Mouse (Mus musculus): ENCODE measurements at regions not wholly inside any gene's neighbourhood (a gene's known extent, or its start where the extent isn't known, plus 50 kb on each side); places are given as distances from the start of the nearest gene placed in this dataset.
A peak's percentile ranks its signal among the peaks of the same experiment; 100 is the strongest.

- ATAC-seq (ENCODE audit: low FRiP score, low TSS enrichment) = no peak
- Histone ChIP-seq H3K27me3 (ENCODE audit: insufficient read depth, low read length) (no peaks in the 10 kb centered on the region), H3K9ac (replicated peaks; ENCODE audit: low read length) (no peak overlapping the region), H3K9me3 (ENCODE audit: low read length) (no peaks in the 10 kb centered on the region), H3K4me1 (ENCODE audit: insufficient read depth, low read length) (peaks cover 5% of the 10 kb centered on the region; the same call in 1 of the 2 replicates), H3K4me3 (ENCODE audit: low read length) (no peak overlapping the region), H3K36me3 (ENCODE audit: insufficient read depth, low read length) (no peaks in the 10 kb centered on the region), H3K27ac (ENCODE audit: low read length) (no peak overlapping the region), H3K4me2 (replicated peaks; ENCODE audit: low read depth, low read length) (no peak overlapping the region)
- 28% methylated on average over 5 of the region's 5 CpGs for WGBS
These were observed 129.2 kb upstream of the Sox11 start for GRCm38 (mm10) chr12:27471557-27471956.

GRCm38 (mm10) chr12:27470346-27470745 is 128.0 kb upstream of the Sox11 start:
- Histone ChIP-seq H3K4me2 (replicated peaks; ENCODE audit: low read depth, low read length) (no peak overlapping the region), H3K27me3 (ENCODE audit: insufficient read depth, low read length) (no peaks in the 10 kb centered on the region), H3K9me3 (ENCODE audit: low read length) (no peaks in the 10 kb centered on the region), H3K36me3 (ENCODE audit: insufficient read depth, low read length) (no peaks in the 10 kb centered on the region), H3K9ac (replicated peaks; ENCODE audit: low read length) (no peak overlapping the region), H3K27ac (ENCODE audit: low read length) (no peak overlapping the region), H3K4me1 (ENCODE audit: insufficient read depth, low read length) (peaks cover 5% of the 10 kb centered on the region; the same call in 1 of the 2 replicates), H3K4me3 (ENCODE audit: low read length) (no peak overlapping the region)
- no peak for ATAC-seq (ENCODE audit: low FRiP score, low TSS enrichment)

- H3K9ac ChIP-seq (replicated peaks; ENCODE audit: low read length) = no peak overlapping the region
- H3K4me1 ChIP-seq (ENCODE audit: insufficient read depth, low read length) = peaks cover 5% of the 10 kb centered on the region; the same call in 1 of the 2 replicates
- WGBS = 48% methylated on average over 1 of the region's 1 CpGs
- no peak overlapping the region for H3K4me2 ChIP-seq (replicated peaks; ENCODE audit: low read depth, low read length)
- no peak overlapping the region for H3K4me3 ChIP-seq (ENCODE audit: low read length)
- ATAC-seq (ENCODE audit: low FRiP score, low TSS enrichment) = no peak
- no peaks in the 10 kb centered on the region for H3K27me3 ChIP-seq (ENCODE audit: insufficient read depth, low read length)
- no peaks in the 10 kb centered on the region for H3K36me3 ChIP-seq (ENCODE audit: insufficient read depth, low read length)
- no peaks in the 10 kb centered on the region for H3K9me3 ChIP-seq (ENCODE audit: low read length)
- H3K27ac ChIP-seq (ENCODE audit: low read length) = no peak overlapping the region
These were observed 126.4 kb upstream of the Sox11 start for GRCm38 (mm10) chr12:27468782-27469181.

- no peak overlapping the region for H3K9ac ChIP-seq (replicated peaks; ENCODE audit: low read length)
- WGBS = 89% methylated on average over 3 of the region's 3 CpGs
- no peaks in the 10 kb centered on the region for H3K9me3 ChIP-seq (ENCODE audit: low read length)
- H3K4me2 ChIP-seq (replicated peaks; ENCODE audit: low read depth, low read length) = no peak overlapping the region
- no peak overlapping the region for H3K27ac ChIP-seq (ENCODE audit: low read length)
- H3K36me3 ChIP-seq (ENCODE audit: insufficient read depth, low read length) = no peaks in the 10 kb centered on the region
- peaks cover 5% of the 10 kb centered on the region; the same call in 1 of the 2 replicates for H3K4me1 ChIP-seq (ENCODE audit: insufficient read depth, low read length)
- H3K27me3 ChIP-seq (ENCODE audit: insufficient read depth, low read length) = no peaks in the 10 kb centered on the region
- ATAC-seq (ENCODE audit: low FRiP score, low TSS enrichment) = no peak
- no peak overlapping the region for H3K4me3 ChIP-seq (ENCODE audit: low read length)
These were observed 125.8 kb upstream of the Sox11 start for GRCm38 (mm10) chr12:27468141-27468540.

GRCm38 (mm10) chr12:27465499-27466150 is 123.3 kb upstream of the Sox11 start:
- Histone ChIP-seq H3K36me3 (ENCODE audit: insufficient read depth, low read length) (no peaks in the 10 kb centered on the region), H3K9ac (replicated peaks; ENCODE audit: low read length) (no peak overlapping the region), H3K9me3 (ENCODE audit: low read length) (no peaks in the 10 kb centered on the region), H3K27ac (ENCODE audit: low read length) (no peak overlapping the region), H3K4me2 (replicated peaks; ENCODE audit: low read depth, low read length) (no peak overlapping the region), H3K4me3 (ENCODE audit: low read length) (no peak overlapping the region), H3K4me1 (ENCODE audit: insufficient read depth, low read length) (no peaks in the 10 kb centered on the region), H3K27me3 (ENCODE audit: insufficient read depth, low read length) (no peaks in the 10 kb centered on the region)
- 0 out of 2 replicates have a peak, but pooled peaks have one; percentile 54 for ATAC-seq (ENCODE audit: low FRiP score, low TSS enrichment)
- WGBS = 21% methylated on average over 3 of the region's 3 CpGs

GRCm38 (mm10) chr12:27458674-27459073 is 116.3 kb upstream of the Sox11 start:
- Histone ChIP-seq H3K4me3 (ENCODE audit: low read length) (no peak overlapping the region), H3K27me3 (ENCODE audit: insufficient read depth, low read length) (no peaks in the 10 kb centered on the region), H3K27ac (ENCODE audit: low read length) (no peak overlapping the region), H3K36me3 (ENCODE audit: insufficient read depth, low read length) (no peaks in the 10 kb centered on the region), H3K9me3 (ENCODE audit: low read length) (peaks cover 6% of the 10 kb centered on the region), H3K9ac (replicated peaks; ENCODE audit: low read length) (no peak overlapping the region), H3K4me2 (replicated peaks; ENCODE audit: low read depth, low read length) (no peak overlapping the region), H3K4me1 (ENCODE audit: insufficient read depth, low read length) (no peaks in the 10 kb centered on the region)
- 66% methylated on average over 4 of the region's 4 CpGs for WGBS
- no peak for ATAC-seq (ENCODE audit: low FRiP score, low TSS enrichment)

- WGBS = 67% methylated on average over 6 of the region's 6 CpGs
- no peak overlapping the region for H3K27ac ChIP-seq (ENCODE audit: low read length)
- ATAC-seq (ENCODE audit: low FRiP score, low TSS enrichment) = no peak
- no peaks in the 10 kb centered on the region for H3K36me3 ChIP-seq (ENCODE audit: insufficient read depth, low read length)
- H3K4me2 ChIP-seq (replicated peaks; ENCODE audit: low read depth, low read length) = no peak overlapping the region
- H3K9me3 ChIP-seq (ENCODE audit: low read length) = no peaks in the 10 kb centered on the region
- H3K27me3 ChIP-seq (ENCODE audit: insufficient read depth, low read length) = no peaks in the 10 kb centered on the region
- no peak overlapping the region for H3K4me3 ChIP-seq (ENCODE audit: low read length)
- H3K4me1 ChIP-seq (ENCODE audit: insufficient read depth, low read length) = no peaks in the 10 kb centered on the region
- H3K9ac ChIP-seq (replicated peaks; ENCODE audit: low read length) = no peak overlapping the region
These were observed 95.4 kb upstream of the Sox11 start for GRCm38 (mm10) chr12:27437661-27438345.

- ATAC-seq (ENCODE audit: low FRiP score, low TSS enrichment) = no peak
- WGBS = 87% methylated on average over 2 of the region's 2 CpGs
- H3K9ac ChIP-seq (replicated peaks; ENCODE audit: low read length) = no peak overlapping the region
- H3K4me1 ChIP-seq (ENCODE audit: insufficient read depth, low read length) = 0 out of 2 replicates have a peak, but pooled peaks cover 2% of the 10 kb centered on the region
- H3K4me3 ChIP-seq (ENCODE audit: low read length) = no peak overlapping the region
- no peaks in the 10 kb centered on the region for H3K36me3 ChIP-seq (ENCODE audit: insufficient read depth, low read length)
- no peaks in the 10 kb centered on the region for H3K9me3 ChIP-seq (ENCODE audit: low read length)
- H3K27ac ChIP-seq (ENCODE audit: low read length) = no peak overlapping the region
- no peaks in the 10 kb centered on the region for H3K27me3 ChIP-seq (ENCODE audit: insufficient read depth, low read length)
- H3K4me2 ChIP-seq (replicated peaks; ENCODE audit: low read depth, low read length) = no peak overlapping the region
These were observed 89.0 kb upstream of the Sox11 start for GRCm38 (mm10) chr12:27431338-27431737.

GRCm38 (mm10) chr12:27417387-27418009 is 75.1 kb upstream of the Sox11 start:
- no peak overlapping the region for H3K27ac ChIP-seq (ENCODE audit: low read length)
- no peaks in the 10 kb centered on the region for H3K36me3 ChIP-seq (ENCODE audit: insufficient read depth, low read length)
- H3K27me3 ChIP-seq (ENCODE audit: insufficient read depth, low read length) = no peaks in the 10 kb centered on the region
- no peak overlapping the region for H3K4me3 ChIP-seq (ENCODE audit: low read length)
- ATAC-seq (ENCODE audit: low FRiP score, low TSS enrichment) = no peak
- no peaks in the 10 kb centered on the region for H3K4me1 ChIP-seq (ENCODE audit: insufficient read depth, low read length)
- no peak overlapping the region for H3K4me2 ChIP-seq (replicated peaks; ENCODE audit: low read depth, low read length)
- H3K9me3 ChIP-seq (ENCODE audit: low read length) = no peaks in the 10 kb centered on the region
- no peak overlapping the region for H3K9ac ChIP-seq (replicated peaks; ENCODE audit: low read length)
- WGBS = 86% methylated on average over 8 of the region's 8 CpGs

GRCm38 (mm10) chr12:27410555-27410954 is 68.2 kb upstream of the Sox11 start:
- H3K9ac ChIP-seq (replicated peaks; ENCODE audit: low read length) = no peak overlapping the region
- no peak overlapping the region for H3K4me2 ChIP-seq (replicated peaks; ENCODE audit: low read depth, low read length)
- 16% methylated on average over 4 of the region's 4 CpGs for WGBS
- H3K27me3 ChIP-seq (ENCODE audit: insufficient read depth, low read length) = no peaks in the 10 kb centered on the region
- peak; percentile 67; the same call in 1 of the 2 replicates for ATAC-seq (ENCODE audit: low FRiP score, low TSS enrichment)
- no peak overlapping the region for H3K4me3 ChIP-seq (ENCODE audit: low read length)
- H3K9me3 ChIP-seq (ENCODE audit: low read length) = no peaks in the 10 kb centered on the region
- H3K36me3 ChIP-seq (ENCODE audit: insufficient read depth, low read length) = no peaks in the 10 kb centered on the region
- H3K27ac ChIP-seq (ENCODE audit: low read length) = no peak overlapping the region
- H3K4me1 ChIP-seq (ENCODE audit: insufficient read depth, low read length) = peaks cover 8% of the 10 kb centered on the region; the same call in 1 of the 2 replicates
